Mouse (Mus musculus) G1E (cell line): ENCODE data around the gene Hivep3. TPM values are rescaled to one million over a fixed set of nuclear protein-coding genes. Genes with fewer than 3 reads are reported as not detected.

Source experiments
- ATAC-seq: 2 replicates; pipeline ENCODE4 v1.8.0; 2016; ENCODE audit warnings: mild to moderate bottlenecking; ENCODE audit not compliant: insufficient number of reproducible peaks, poor library complexity, low FRiP score, severe bottlenecking; ENCODE audit errors: extremely low read depth
- DNase-seq: peaks from one replicate; pipeline ENCODE4 v3.0.0; 2012; ENCODE audit warnings: low spot score
- H3K27me3 ChIP-seq: 2 replicates; pipeline ENCODE4 v1.6.1; 2012; ENCODE audit warnings: mild to moderate bottlenecking, low read length, inconsistent platforms; ENCODE audit not compliant: insufficient read depth
- H3K36me3 ChIP-seq: replicated peaks from 2 replicates; pipeline ENCODE3; 2012; ENCODE audit warnings: mild to moderate bottlenecking, inconsistent platforms
- H3K4me1 ChIP-seq: 2 replicates; pipeline ENCODE4 v1.6.1; 2012; ENCODE audit warnings: low read depth, low read length, inconsistent platforms, mixed read lengths; ENCODE audit not compliant: insufficient read depth
- H3K4me3 ChIP-seq: 2 replicates; pipeline ENCODE4 v1.5.1; 2012; ENCODE audit warnings: low read depth, mild to moderate bottlenecking, inconsistent platforms, low read length, moderate library complexity, mixed read lengths
- H3K9me3 ChIP-seq: replicated peaks from 2 replicates; pipeline ENCODE4 v1.6.1; 2012; ENCODE audit warnings: inconsistent platforms
- CTCF ChIP-seq: IDR thresholded peaks from 2 replicates; pipeline ENCODE4 v1.5.1; 2012; ENCODE audit warnings: low read depth, low read length, inconsistent platforms, mixed read lengths
- GATA1 ChIP-seq: IDR thresholded peaks from 2 replicates; pipeline ENCODE4 v1.6.1; 2012; ENCODE audit warnings: borderline replicate concordance, low read length, inconsistent platforms, mixed read lengths
- GATA2 ChIP-seq: IDR thresholded peaks from 2 replicates; pipeline ENCODE4 v1.6.1; 2012; ENCODE audit warnings: low read depth, low read length, inconsistent platforms, borderline replicate concordance
- POLR2AphosphoS5 ChIP-seq: IDR thresholded peaks from 2 replicates; pipeline ENCODE4 v1.6.1; 2012; ENCODE audit warnings: low read depth, low read length, inconsistent platforms; ENCODE audit not compliant: insufficient replicate concordance
- TAL1 ChIP-seq: conservative IDR thresholded peaks from 2 replicates; pipeline ENCODE4 v1.6.1; 2012; ENCODE audit warnings: low read depth, low read length, inconsistent platforms, mixed read lengths
- polyA plus RNA-seq: library from polyadenylated mRNA; stranded (reverse); fragments of >175 nt; gene quantifications from 2 replicates; pipeline ENCODE4 v1.2.3, GENCODE M21; 2012
- total RNA-seq, 2 experiments: library from RNA; stranded (forward) in 1 of 2; stranded (reverse) in 1 of 2; fragments of 200-1000 nt in 1 of 2; fragments of >200 nt in 1 of 2; fragmentation: Nextera tagmentation in 1 of 2; gene quantifications; 2 replicates each; pipeline ENCODE4 v1.2.3; 2014 to 2017

The Hivep3 gene
- total and polyA plus RNA-seq, 3 experiments = 0.49 TPM; not detected in 2

- TF ChIP-seq TAL1 (no peak), POLR2AphosphoS5 (no peak), GATA1 (no peak)
- H3K36me3 ChIP-seq = no peaks in the 10 kb centered on the region
- 0 out of 2 replicates have a peak, but pooled peaks cover 3% of the 10 kb centered on the region for H3K4me1 ChIP-seq
- H3K4me3 ChIP-seq = no peak overlapping the region
- H3K27me3 ChIP-seq = no peaks in the 10 kb centered on the region
- no peaks in the 10 kb centered on the region for H3K9me3 ChIP-seq
- DNase-seq (no peak), ATAC-seq (no peak)
These were observed 17.9 kb downstream of the Hivep3 start for GRCm38 (mm10) chr4:119751408-119752006.

GRCm38 (mm10) chr4:119759574-119760233 is 26.1 kb downstream of the Hivep3 start:
- Histone ChIP-seq H3K27me3 (no peaks in the 10 kb centered on the region), H3K4me3 (no peak overlapping the region), H3K9me3 (no peaks in the 10 kb centered on the region), H3K4me1 (no peaks in the 10 kb centered on the region), H3K36me3 (no peaks in the 10 kb centered on the region)
- DNase-seq = no peak
- TF ChIP-seq POLR2AphosphoS5 = no peak
- TF ChIP-seq CTCF = no peak
- TF ChIP-seq TAL1 = no peak
- no peak for TF ChIP-seq GATA1
- TF ChIP-seq GATA2 = no peak
- ATAC-seq = no peak

DNA sequence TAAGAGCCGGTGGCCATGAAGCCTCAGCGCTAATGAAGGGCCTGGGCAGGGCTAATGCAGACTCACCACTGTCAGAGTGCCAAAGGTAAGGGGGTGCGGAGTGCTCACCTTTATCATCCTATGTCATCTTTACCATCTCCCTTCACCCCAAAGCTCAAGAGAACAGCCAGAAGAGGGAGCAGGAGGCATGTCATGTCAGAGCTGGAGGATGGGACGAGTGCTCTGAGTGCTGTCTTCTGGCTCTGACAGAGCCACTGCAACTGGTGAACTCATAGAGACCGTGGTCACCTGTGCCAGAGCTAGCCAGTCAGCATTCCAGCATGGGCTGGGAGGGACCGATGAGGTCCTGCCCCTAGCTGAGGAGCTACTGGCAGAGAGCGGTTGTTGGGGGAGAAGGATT is 27.2 kb downstream of the Hivep3 start:
- H3K27me3 ChIP-seq = no peaks in the 10 kb centered on the region
- H3K4me3 ChIP-seq = no peak overlapping the region
- no peaks in the 10 kb centered on the region for H3K4me1 ChIP-seq
- ATAC-seq (no peak), DNase-seq (no peak)
- no peaks in the 10 kb centered on the region for H3K9me3 ChIP-seq
- no peak for TF ChIP-seq TAL1
- TF ChIP-seq POLR2AphosphoS5 = no peak
- no peak for TF ChIP-seq GATA1
- TF ChIP-seq GATA2 = no peak
- TF ChIP-seq CTCF = no peak
- H3K36me3 ChIP-seq = no peaks in the 10 kb centered on the region

DNA sequence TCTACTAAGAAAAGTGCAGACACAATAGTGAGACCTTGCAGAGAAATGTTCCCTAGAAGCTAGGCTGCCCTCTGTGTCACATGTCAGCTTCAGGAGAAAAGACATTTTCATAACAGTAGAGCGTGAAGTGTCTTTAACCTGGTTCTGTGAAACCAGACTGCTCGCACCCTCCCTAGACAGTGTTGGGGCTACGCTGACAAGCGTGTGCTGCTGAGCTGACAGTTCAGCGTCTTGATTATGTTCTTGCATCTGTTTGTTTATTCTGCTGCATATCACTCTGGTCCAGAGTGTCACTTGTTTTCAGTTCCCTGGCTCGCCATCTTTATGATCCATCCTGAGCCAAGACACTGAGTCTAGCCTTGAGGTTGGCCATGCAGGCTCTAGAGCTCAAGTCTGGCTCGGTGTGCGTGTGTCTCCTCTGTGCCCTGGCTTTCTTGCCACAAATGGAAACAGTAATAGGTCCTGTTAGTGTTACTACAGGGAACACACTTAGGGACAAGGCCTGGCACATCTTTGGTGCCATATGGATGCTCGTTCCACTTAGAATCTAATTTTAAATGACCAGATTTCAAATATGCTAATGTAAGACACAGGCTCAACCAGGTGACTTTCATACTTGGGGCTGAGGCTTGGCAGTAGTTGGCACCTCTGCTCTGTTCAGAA is 28.0 kb downstream of the Hivep3 start:
- ATAC-seq (no peak), DNase-seq (no peak)
- no peaks in the 10 kb centered on the region for H3K4me1 ChIP-seq
- no peaks in the 10 kb centered on the region for H3K36me3 ChIP-seq
- no peaks in the 10 kb centered on the region for H3K27me3 ChIP-seq
- no peak for TF ChIP-seq POLR2AphosphoS5
- no peak overlapping the region for H3K4me3 ChIP-seq
- no peaks in the 10 kb centered on the region for H3K9me3 ChIP-seq

DNA sequence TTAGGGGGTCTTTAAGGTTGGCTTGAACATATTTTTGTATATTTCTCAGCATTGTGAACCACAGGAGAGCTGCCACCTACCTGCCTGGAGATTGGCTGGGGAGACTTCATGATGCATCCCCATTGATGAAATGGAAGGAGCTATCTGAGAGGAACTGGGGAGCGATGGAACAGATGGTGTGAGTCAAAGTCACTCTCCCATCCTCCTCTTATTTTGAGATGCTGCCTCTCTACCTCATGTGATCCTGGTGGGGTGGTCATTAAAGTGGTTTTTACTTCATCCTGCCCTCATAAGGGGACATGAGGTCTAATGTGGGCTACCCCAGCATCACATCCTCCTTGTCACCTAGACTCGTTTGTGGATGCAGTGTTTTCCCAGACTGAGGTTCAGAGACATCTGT is 28.6 kb downstream of the Hivep3 start:
- H3K36me3 ChIP-seq = no peaks in the 10 kb centered on the region
- no peaks in the 10 kb centered on the region for H3K9me3 ChIP-seq
- DNase-seq = no peak
- H3K27me3 ChIP-seq = no peaks in the 10 kb centered on the region
- TF ChIP-seq TAL1 (no peak), GATA1 (no peak), POLR2AphosphoS5 (no peak), CTCF (no peak), GATA2 (no peak)
- no peak for ATAC-seq
- H3K4me1 ChIP-seq = no peaks in the 10 kb centered on the region
- no peak overlapping the region for H3K4me3 ChIP-seq

GRCm38 (mm10) chr4:119768046-119768445 is 34.5 kb downstream of the Hivep3 start:
- ATAC-seq = no peak
- no peaks in the 10 kb centered on the region for H3K9me3 ChIP-seq
- H3K36me3 ChIP-seq = no peaks in the 10 kb centered on the region
- DNase-seq = no peak
- no peaks in the 10 kb centered on the region for H3K27me3 ChIP-seq
- H3K4me3 ChIP-seq = no peak overlapping the region
- TF ChIP-seq GATA2 = no peak
- TF ChIP-seq CTCF = no peak
- no peak for TF ChIP-seq GATA1
- no peak for TF ChIP-seq TAL1
- no peak for TF ChIP-seq POLR2AphosphoS5
- no peaks in the 10 kb centered on the region for H3K4me1 ChIP-seq
